Mouse (Mus musculus) ES-E14 (cell line): Measurements from ENCODE around the gene Zfp507.

Experiments
- CHD2 ChIP-seq: IDR thresholded peaks from 2 replicates; pipeline ENCODE4 v1.6.1; 2014; ENCODE audit warnings: mild to moderate bottlenecking, low read depth, low read length, inconsistent platforms
- HCFC1 ChIP-seq: IDR thresholded peaks from 2 replicates; pipeline ENCODE4 v1.6.1; 2012; ENCODE audit warnings: low read length, inconsistent platforms, borderline replicate concordance; ENCODE audit not compliant: insufficient read depth
- MAFK ChIP-seq: IDR thresholded peaks from 2 replicates; pipeline ENCODE4 v1.6.1; 2014; ENCODE audit warnings: mild to moderate bottlenecking, low read depth, low read length, inconsistent platforms; ENCODE audit not compliant: insufficient read depth
- ZC3H11A ChIP-seq: IDR thresholded peaks from 2 replicates; pipeline ENCODE4 v1.6.1; 2012; ENCODE audit warnings: low read depth, mild to moderate bottlenecking, inconsistent platforms, low read length, borderline replicate concordance
- ZNF384 ChIP-seq: IDR thresholded peaks from 2 replicates; pipeline ENCODE4 v1.6.1; 2012; ENCODE audit warnings: low read depth, low read length, inconsistent platforms

DNA sequence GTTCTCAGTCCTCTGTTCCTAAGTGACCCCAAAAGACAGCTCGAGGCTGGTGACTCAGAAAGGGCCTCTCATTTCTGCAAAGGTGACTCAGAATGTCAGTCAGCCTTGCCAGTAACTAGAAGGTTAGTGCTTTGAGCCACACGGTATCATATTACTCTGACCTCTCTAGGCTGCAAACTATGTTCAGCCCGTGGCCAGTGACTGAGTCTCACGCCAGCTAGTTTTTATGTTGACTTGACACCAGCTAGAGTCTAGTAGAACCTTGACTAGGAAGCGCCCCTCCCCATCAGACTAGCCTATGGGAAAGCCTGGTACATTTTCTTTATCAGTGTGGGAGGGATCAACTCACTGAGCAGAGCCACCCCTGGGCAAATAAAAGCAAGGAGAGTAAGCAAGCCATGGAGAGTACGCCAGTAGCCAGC, 57.5 kb downstream of the Zfp507 start:
- no peak for TF ChIP-seq HCFC1
- no peak for TF ChIP-seq MAFK
- no peak for TF ChIP-seq ZNF384
- TF ChIP-seq ZC3H11A, result no peak
- TF ChIP-seq CHD2, result no peak
